Mouse (Mus musculus): ENCODE measurements around the gene Lats1.

Lats1 gene

GRCm38 (mm10) chr10:7680731-7681301 lies at the start of gene Lats1, which contains the start of gene Pcmt1:
Lats1 (plus strand) TSS chr10:7681214.
Pcmt1 (minus strand) TSS chr10:7681136.
- peak; percentile 60 for DNase-seq (ENCODE audit: low read depth, low spot score)

- no peak for DNase-seq (ENCODE audit: low read depth, low spot score)
Observed at GRCm38 (mm10) chr10:7640366-7640765, 40.6 kb upstream of the Lats1 start.

GRCm38 (mm10) chr10:7645911-7646310 lies 35.1 kb upstream of the Lats1 start:
- no peak for DNase-seq (ENCODE audit: low read depth, low spot score)

GRCm38 (mm10) chr10:7649059-7649458 lies 32.0 kb upstream of the Lats1 start:
- DNase-seq (ENCODE audit: low read depth, low spot score), result no peak

GRCm38 (mm10) chr10:7651057-7651456 lies 30.0 kb upstream of the Lats1 start:
- no peak for DNase-seq (ENCODE audit: low read depth, low spot score)

GRCm38 (mm10) chr10:7662471-7663141 lies 18.4 kb upstream of the Lats1 start:
- DNase-seq (ENCODE audit: low read depth, low spot score), result peak; percentile 61

GRCm38 (mm10) chr10:7663159-7664026 lies 17.6 kb upstream of the Lats1 start:
- peak; percentile 75 for DNase-seq (ENCODE audit: low read depth, low spot score)

GRCm38 (mm10) chr10:7664027-7664526 lies 16.9 kb upstream of the Lats1 start:
- no peak for DNase-seq (ENCODE audit: low read depth, low spot score)

- no peak for DNase-seq (ENCODE audit: low read depth, low spot score)
Observed at GRCm38 (mm10) chr10:7664889-7665288, 16.1 kb upstream of the Lats1 start.

- peak; percentile 91 for DNase-seq (ENCODE audit: low read depth, low spot score)
Observed at GRCm38 (mm10) chr10:7667342-7667802, 13.6 kb upstream of the Lats1 start, which contains the start of gene Nup43. Nup43 (plus strand) TSS chr10:7667503.

GRCm38 (mm10) chr10:7673673-7674072 lies 7.3 kb upstream of the Lats1 start:
- DNase-seq (ENCODE audit: low read depth, low spot score), result peak; percentile 66

- peak; percentile 83 for DNase-seq (ENCODE audit: low read depth, low spot score)
Observed at GRCm38 (mm10) chr10:7681343-7682025, 470 bp downstream of the Lats1 start.

- peak; percentile 20 for DNase-seq (ENCODE audit: low read depth, low spot score)
Observed at GRCm38 (mm10) chr10:7682249-7682648, 1.2 kb downstream of the Lats1 start.

- no peak for DNase-seq (ENCODE audit: low read depth, low spot score)
Observed at GRCm38 (mm10) chr10:7686902-7687301, 5.9 kb downstream of the Lats1 start.

GRCm38 (mm10) chr10:7695286-7695685 lies 14.3 kb downstream of the Lats1 start:
- DNase-seq (ENCODE audit: low read depth, low spot score), result peak; percentile 56

- DNase-seq (ENCODE audit: low read depth, low spot score), result no peak
Observed at GRCm38 (mm10) chr10:7700120-7700519, 19.1 kb downstream of the Lats1 start.

GRCm38 (mm10) chr10:7702586-7702985 lies 21.6 kb downstream of the Lats1 start:
- no peak for DNase-seq (ENCODE audit: low read depth, low spot score)

- no peak for DNase-seq (ENCODE audit: low read depth, low spot score)
Observed at GRCm38 (mm10) chr10:7710121-7710520, 29.1 kb downstream of the Lats1 start.

- DNase-seq (ENCODE audit: low read depth, low spot score), result no peak
Observed at GRCm38 (mm10) chr10:7712506-7712905, 31.5 kb downstream of the Lats1 start.

GRCm38 (mm10) chr10:7715056-7715455 lies 34.0 kb downstream of the Lats1 start:
- DNase-seq (ENCODE audit: low read depth, low spot score), result no peak

GRCm38 (mm10) chr10:7725751-7726500 lies 44.9 kb downstream of the Lats1 start, which contains the start of gene Katna1:
Katna1 (plus strand) TSS chr10:7726000.
- DNase-seq (ENCODE audit: low read depth, low spot score), result peak; percentile 95

All from 3T3-L1 (cell line).